Mouse (Mus musculus): ENCODE results near the gene Asic2. TPM values are rescaled to one million over a fixed set of nuclear protein-coding genes. Genes with fewer than 3 reads are reported as not detected.
A peak's percentile ranks its signal among the peaks of the same experiment; 100 is the strongest.

Asic2 gene
- polyA plus RNA-seq, 1 experiment from 2014 or later: 17.8 TPM

DNA sequence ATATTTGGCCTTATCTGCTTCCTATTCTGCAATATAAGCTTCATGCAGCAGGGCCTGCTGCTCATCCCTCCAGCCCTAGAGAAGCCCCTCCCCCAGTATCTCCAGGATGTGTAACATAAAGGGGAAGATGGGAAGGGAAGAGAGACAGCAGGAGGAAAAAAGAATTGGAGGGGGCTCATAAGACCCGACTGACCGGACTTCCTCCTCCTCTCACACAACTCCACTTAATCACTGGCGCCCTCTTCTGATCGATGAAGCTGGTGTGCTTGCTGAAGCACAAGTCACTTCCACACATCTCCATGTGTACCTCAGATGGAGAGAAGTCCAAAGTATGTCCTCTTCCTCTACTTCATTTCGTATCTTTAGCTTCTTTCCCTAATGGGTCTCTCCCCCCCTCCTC is 506.1 kb downstream of the Asic2 start:
- Histone ChIP-seq H3K9me3 (ENCODE audit: control insufficient read depth, low read length) (no peaks in the 10 kb centered on the region), H3K4me1 (ENCODE audit: control insufficient read depth, insufficient read depth, low read depth, low read length) (peaks cover 3% of the 10 kb centered on the region; the same call in 1 of the 2 replicates), H3K4me2 (ENCODE audit: low read length) (no peak overlapping the region), H3K4me3 (ENCODE audit: low read length) (no peak overlapping the region), H3K36me3 (ENCODE audit: control insufficient read depth, insufficient read depth, low read length) (no peaks in the 10 kb centered on the region), H3K27me3 (replicated peaks; ENCODE audit: control insufficient read depth, insufficient read depth, low read length) (no peaks in the 10 kb centered on the region), H3K27ac (ENCODE audit: low read depth, low read length) (no peak overlapping the region), H3K9ac (ENCODE audit: low read depth, low read length) (peak overlapping the region; percentile 38; the same call in 1 of the 2 replicates)
- ATAC-seq: no peak
- 4% methylated on average over 4 of the region's 5 CpGs for WGBS

- Histone ChIP-seq H3K36me3 (ENCODE audit: control insufficient read depth, insufficient read depth, low read length) (no peaks in the 10 kb centered on the region), H3K27me3 (replicated peaks; ENCODE audit: control insufficient read depth, insufficient read depth, low read length) (no peaks in the 10 kb centered on the region), H3K9me3 (ENCODE audit: control insufficient read depth, low read length) (no peaks in the 10 kb centered on the region), H3K9ac (ENCODE audit: low read depth, low read length) (peak overlapping the region; percentile 38; the same call in 1 of the 2 replicates), H3K27ac (ENCODE audit: low read depth, low read length) (no peak overlapping the region), H3K4me2 (ENCODE audit: low read length) (no peak overlapping the region), H3K4me3 (ENCODE audit: low read length) (no peak overlapping the region), H3K4me1 (ENCODE audit: control insufficient read depth, insufficient read depth, low read depth, low read length) (peaks cover 3% of the 10 kb centered on the region; the same call in 1 of the 2 replicates)
- WGBS: 16% methylated on average over 4 of the region's 4 CpGs
- ATAC-seq: no peak
Measured at GRCm38 (mm10) chr11:81461748-81462147, 506.5 kb downstream of the Asic2 start.

- Histone ChIP-seq H3K27ac (ENCODE audit: low read depth, low read length) (no peak overlapping the region), H3K4me1 (ENCODE audit: control insufficient read depth, insufficient read depth, low read depth, low read length) (peaks cover 10% of the 10 kb centered on the region), H3K9ac (ENCODE audit: low read depth, low read length) (no peak overlapping the region), H3K9me3 (ENCODE audit: control insufficient read depth, low read length) (no peaks in the 10 kb centered on the region), H3K4me3 (ENCODE audit: low read length) (no peak overlapping the region), H3K27me3 (replicated peaks; ENCODE audit: control insufficient read depth, insufficient read depth, low read length) (no peaks in the 10 kb centered on the region), H3K4me2 (ENCODE audit: low read length) (no peak overlapping the region), H3K36me3 (ENCODE audit: control insufficient read depth, insufficient read depth, low read length) (no peaks in the 10 kb centered on the region)
- ATAC-seq: no peak
- WGBS: 81% methylated on average over 4 of the region's 4 CpGs
Measured at GRCm38 (mm10) chr11:81454921-81455320, 513.3 kb downstream of the Asic2 start.

DNA sequence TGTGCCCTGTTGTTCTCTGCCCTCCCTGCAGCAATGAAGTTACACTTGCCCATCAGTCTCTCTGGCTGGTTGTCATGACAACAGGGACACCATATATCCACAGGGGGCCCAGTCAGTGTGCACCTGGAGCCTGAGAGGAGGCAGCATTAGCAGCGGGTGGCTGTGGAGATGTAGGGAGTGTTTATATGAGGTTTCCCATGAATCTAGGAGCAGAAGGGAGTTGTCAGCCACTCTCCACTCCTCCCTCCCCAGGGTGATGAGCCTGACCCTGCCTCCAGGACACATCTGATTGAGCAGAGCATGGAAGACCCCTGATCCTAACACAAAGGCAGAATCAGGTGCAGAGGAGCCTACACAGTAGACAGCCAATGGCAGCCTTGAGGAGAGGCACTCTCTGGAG is 514.1 kb downstream of the Asic2 start:
- ATAC-seq: 0 out of 2 replicates have a peak, but pooled peaks have one; percentile 40
- Histone ChIP-seq H3K27ac (ENCODE audit: low read depth, low read length) (no peak overlapping the region), H3K4me2 (ENCODE audit: low read length) (no peak overlapping the region), H3K4me1 (ENCODE audit: control insufficient read depth, insufficient read depth, low read depth, low read length) (peaks cover 10% of the 10 kb centered on the region), H3K4me3 (ENCODE audit: low read length) (no peak overlapping the region), H3K36me3 (ENCODE audit: control insufficient read depth, insufficient read depth, low read length) (no peaks in the 10 kb centered on the region), H3K9ac (ENCODE audit: low read depth, low read length) (no peak overlapping the region), H3K9me3 (ENCODE audit: control insufficient read depth, low read length) (no peaks in the 10 kb centered on the region), H3K27me3 (replicated peaks; ENCODE audit: control insufficient read depth, insufficient read depth, low read length) (no peaks in the 10 kb centered on the region)
- WGBS: 0% methylated on average over 1 of the region's 1 CpGs

DNA sequence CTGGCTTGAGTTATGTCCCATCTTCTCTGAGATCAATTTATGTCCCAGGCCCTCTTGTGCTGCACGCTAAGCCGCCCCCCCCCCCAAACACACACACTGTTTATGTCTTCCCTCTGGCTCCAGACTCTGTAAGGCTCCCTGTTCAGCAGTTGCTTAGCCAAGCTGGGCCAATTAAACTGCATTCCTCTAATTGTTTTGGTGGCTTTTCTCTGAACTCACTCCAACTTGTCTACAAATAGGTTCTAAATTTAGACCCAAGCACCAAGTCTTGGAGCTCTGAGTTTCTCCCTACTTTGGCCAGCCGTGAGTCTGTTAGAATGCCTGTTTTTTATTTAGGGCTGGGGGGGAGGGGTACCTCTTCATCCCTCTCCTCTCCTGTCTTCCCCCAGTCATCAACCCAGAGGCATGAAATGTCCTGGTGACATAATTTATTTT is 519.0 kb downstream of the Asic2 start:
- Histone ChIP-seq H3K27me3 (replicated peaks; ENCODE audit: control insufficient read depth, insufficient read depth, low read length) (no peaks in the 10 kb centered on the region), H3K4me3 (ENCODE audit: low read length) (no peak overlapping the region), H3K4me1 (ENCODE audit: control insufficient read depth, insufficient read depth, low read depth, low read length) (peaks cover 8% of the 10 kb centered on the region), H3K9me3 (ENCODE audit: control insufficient read depth, low read length) (no peaks in the 10 kb centered on the region), H3K9ac (ENCODE audit: low read depth, low read length) (no peak overlapping the region), H3K27ac (ENCODE audit: low read depth, low read length) (no peak overlapping the region), H3K36me3 (ENCODE audit: control insufficient read depth, insufficient read depth, low read length) (no peaks in the 10 kb centered on the region), H3K4me2 (ENCODE audit: low read length) (no peak overlapping the region)
- ATAC-seq: no peak
- 34% methylated on average over 2 of the region's 3 CpGs for WGBS

GRCm38 (mm10) chr11:81446347-81446746 is 521.9 kb downstream of the Asic2 start:
- H3K27ac ChIP-seq (ENCODE audit: low read depth, low read length): no peak overlapping the region
- no peak for ATAC-seq
- H3K4me3 ChIP-seq (ENCODE audit: low read length): no peak overlapping the region
- H3K9ac ChIP-seq (ENCODE audit: low read depth, low read length): no peak overlapping the region
- no peak overlapping the region for H3K4me2 ChIP-seq (ENCODE audit: low read length)
- WGBS: 52% methylated on average over 1 of the region's 1 CpGs
- no peaks in the 10 kb centered on the region; the same call in 1 of the 2 replicates for H3K4me1 ChIP-seq (ENCODE audit: control insufficient read depth, insufficient read depth, low read depth, low read length)
- H3K36me3 ChIP-seq (ENCODE audit: control insufficient read depth, insufficient read depth, low read length): no peaks in the 10 kb centered on the region
- no peaks in the 10 kb centered on the region for H3K9me3 ChIP-seq (ENCODE audit: control insufficient read depth, low read length)
- H3K27me3 ChIP-seq (replicated peaks; ENCODE audit: control insufficient read depth, insufficient read depth, low read length): no peaks in the 10 kb centered on the region

DNA sequence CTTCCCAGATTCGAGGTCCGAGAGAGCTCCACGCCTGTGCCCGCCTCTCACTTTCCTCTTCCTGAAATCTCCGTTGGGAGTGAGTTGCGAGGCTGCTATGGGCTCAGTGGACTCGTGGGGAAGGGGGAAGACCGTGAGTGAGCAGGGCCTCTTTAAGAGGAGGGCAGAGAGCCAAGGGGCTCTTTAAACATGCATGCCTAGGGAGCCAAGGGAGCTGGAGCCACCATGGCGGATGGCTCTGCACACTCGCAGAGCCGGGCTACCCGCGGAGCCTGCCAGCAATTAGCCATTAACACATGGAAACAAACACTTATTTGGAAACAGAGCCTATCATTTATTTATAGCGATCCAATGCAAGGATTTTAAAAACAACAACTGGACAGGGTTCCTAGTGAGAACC is 541.4 kb downstream of the Asic2 start:
- H3K4me3 ChIP-seq (ENCODE audit: low read length): no peak overlapping the region
- no peak for ATAC-seq
- H3K27me3 ChIP-seq (replicated peaks; ENCODE audit: control insufficient read depth, insufficient read depth, low read length): no peaks in the 10 kb centered on the region
- no peaks in the 10 kb centered on the region for H3K9me3 ChIP-seq (ENCODE audit: control insufficient read depth, low read length)
- peaks cover 4% of the 10 kb centered on the region for H3K4me1 ChIP-seq (ENCODE audit: control insufficient read depth, insufficient read depth, low read depth, low read length)
- peak overlapping the region; percentile 30; the same call in 1 of the 2 replicates for H3K4me2 ChIP-seq (ENCODE audit: low read length)
- H3K9ac ChIP-seq (ENCODE audit: low read depth, low read length): no peak overlapping the region
- H3K36me3 ChIP-seq (ENCODE audit: control insufficient read depth, insufficient read depth, low read length): no peaks in the 10 kb centered on the region
- no peak overlapping the region for H3K27ac ChIP-seq (ENCODE audit: low read depth, low read length)
- 44% methylated on average over 14 of the region's 14 CpGs for whole genome bisulfite sequencing

DNA sequence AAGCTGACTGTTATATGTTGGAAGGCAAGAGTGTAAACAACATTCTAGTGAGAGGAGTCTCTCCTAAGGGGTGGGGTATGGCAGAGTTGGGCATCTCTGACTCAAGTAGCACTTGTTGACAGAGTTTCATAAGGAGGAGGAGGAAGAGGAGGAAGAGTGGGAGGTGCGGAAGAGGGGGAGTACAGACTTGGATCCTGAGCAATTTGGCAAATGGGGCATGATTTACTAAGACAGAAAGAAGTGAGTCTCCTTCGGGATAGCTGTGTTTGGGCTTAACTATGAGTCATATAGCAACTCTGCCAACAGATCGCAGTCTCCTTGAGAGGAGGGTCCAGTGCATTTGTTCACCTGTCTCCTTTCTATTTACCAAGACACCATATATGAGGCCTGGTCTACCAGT is 549.1 kb downstream of the Asic2 start:
- Histone ChIP-seq H3K9me3 (ENCODE audit: control insufficient read depth, low read length) (peaks cover 2% of the 10 kb centered on the region; the same call in 1 of the 2 replicates), H3K36me3 (ENCODE audit: control insufficient read depth, insufficient read depth, low read length) (no peaks in the 10 kb centered on the region), H3K4me2 (ENCODE audit: low read length) (no peak overlapping the region), H3K27me3 (replicated peaks; ENCODE audit: control insufficient read depth, insufficient read depth, low read length) (no peaks in the 10 kb centered on the region), H3K4me1 (ENCODE audit: control insufficient read depth, insufficient read depth, low read depth, low read length) (no peaks in the 10 kb centered on the region), H3K9ac (ENCODE audit: low read depth, low read length) (no peak overlapping the region), H3K27ac (ENCODE audit: low read depth, low read length) (no peak overlapping the region), H3K4me3 (ENCODE audit: low read length) (no peak overlapping the region)
- 96% methylated on average over 3 of the region's 3 CpGs for WGBS
- no peak for ATAC-seq

DNA sequence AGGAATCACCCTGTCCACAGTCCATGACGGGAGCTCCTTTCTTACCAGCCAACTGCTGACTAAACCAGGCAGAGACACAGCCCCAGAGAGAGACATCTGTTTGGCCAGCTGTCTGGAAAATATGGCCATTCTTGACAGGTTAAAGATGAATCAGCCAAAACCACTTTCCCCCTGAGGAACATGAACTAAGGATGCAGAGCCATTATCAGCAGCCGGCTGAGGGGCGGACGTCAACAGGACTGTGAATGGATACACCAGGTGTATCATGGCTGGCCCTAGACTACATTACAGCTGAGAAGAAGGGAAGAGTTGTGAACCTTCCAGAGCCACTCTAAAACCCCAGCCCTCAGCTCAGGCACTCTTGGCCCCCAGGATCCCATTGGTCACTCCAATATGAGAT is 550.2 kb downstream of the Asic2 start:
- Histone ChIP-seq H3K27me3 (replicated peaks; ENCODE audit: control insufficient read depth, insufficient read depth, low read length) (no peaks in the 10 kb centered on the region), H3K36me3 (ENCODE audit: control insufficient read depth, insufficient read depth, low read length) (no peaks in the 10 kb centered on the region), H3K9me3 (ENCODE audit: control insufficient read depth, low read length) (peaks cover 2% of the 10 kb centered on the region; the same call in 1 of the 2 replicates), H3K27ac (ENCODE audit: low read depth, low read length) (no peak overlapping the region), H3K4me3 (ENCODE audit: low read length) (no peak overlapping the region), H3K9ac (ENCODE audit: low read depth, low read length) (no peak overlapping the region), H3K4me2 (ENCODE audit: low read length) (no peak overlapping the region), H3K4me1 (ENCODE audit: control insufficient read depth, insufficient read depth, low read depth, low read length) (no peaks in the 10 kb centered on the region)
- 91% methylated on average over 4 of the region's 4 CpGs for WGBS
- ATAC-seq: no peak

DNA sequence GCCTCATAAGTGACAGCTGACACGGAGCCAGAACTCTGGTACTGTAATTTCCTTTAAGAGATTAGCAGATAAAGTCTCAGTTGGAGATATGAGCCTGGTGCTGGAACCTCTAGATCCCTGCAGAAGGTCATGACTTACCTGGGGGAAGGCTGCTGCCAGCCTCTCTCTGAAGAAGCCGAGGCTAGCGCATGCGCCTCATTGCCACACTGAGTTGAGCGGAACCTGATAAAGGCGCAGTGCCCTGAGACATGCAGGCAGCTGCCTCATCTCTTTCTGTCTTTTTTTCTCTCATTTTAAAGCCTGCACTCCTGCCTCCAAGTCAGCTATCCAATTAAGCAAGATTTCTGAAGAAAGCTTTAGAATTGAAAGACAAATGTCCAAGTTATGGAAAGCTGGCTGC is 551.9 kb downstream of the Asic2 start:
- no peak overlapping the region for H3K27ac ChIP-seq (ENCODE audit: low read depth, low read length)
- H3K27me3 ChIP-seq (replicated peaks; ENCODE audit: control insufficient read depth, insufficient read depth, low read length): no peaks in the 10 kb centered on the region
- H3K36me3 ChIP-seq (ENCODE audit: control insufficient read depth, insufficient read depth, low read length): no peaks in the 10 kb centered on the region
- no peak overlapping the region for H3K4me3 ChIP-seq (ENCODE audit: low read length)
- no peak overlapping the region for H3K4me2 ChIP-seq (ENCODE audit: low read length)
- H3K9me3 ChIP-seq (ENCODE audit: control insufficient read depth, low read length): peaks cover 2% of the 10 kb centered on the region; the same call in 1 of the 2 replicates
- no peak for ATAC-seq
- no peaks in the 10 kb centered on the region; the same call in 1 of the 2 replicates for H3K4me1 ChIP-seq (ENCODE audit: control insufficient read depth, insufficient read depth, low read depth, low read length)
- 75% methylated on average over 6 of the region's 6 CpGs for WGBS
- no peak overlapping the region for H3K9ac ChIP-seq (ENCODE audit: low read depth, low read length)
